Mouse (Mus musculus) Patski (cell line): Measurements from ENCODE around the gene Arsb. TPM values are rescaled to one million over a fixed set of nuclear protein-coding genes. Genes with fewer than 3 reads are reported as not detected.

Experiments
- ATAC-seq: fragments of 100-300 bp; one replicate; pipeline ENCODE4 v1.8.0; 2021
- CTCF ChIA-PET: fragments of 350-600 bp; sonication (Branson Sonifier 250); formaldehyde crosslinking; loops from one replicate; lab custom pipeline; 2022; ENCODE audit warnings: inconsistent platforms; lab: Charles Lee
- POLR2A ChIA-PET: fragments of 350-600 bp; sonication (Branson Sonifier 250); formaldehyde crosslinking; loops from one replicate; lab custom pipeline; 2022; ENCODE audit warnings: antibody characterized with exemption, inconsistent platforms; lab: Charles Lee
- DNase-seq: peaks from one replicate; pipeline ENCODE4 v3.0.0-alpha.2; 2011; ENCODE audit warnings: low read depth, low spot score
- H3K27me3 ChIP-seq: fragments of 371-371 bp; one replicate; pipeline ENCODE4 v1.5.1; 2021
- CTCF ChIP-seq: fragments of 100-300 bp; IDR thresholded peaks from one replicate; pipeline ENCODE4 v1.5.1; 2021
- in situ Hi-C: fragments of 300-500 bp; cut with MboI; formaldehyde crosslinking; loops from 3 replicates; pipeline ENCODE4 v1.11.1; 2018; ENCODE audit warnings: low pct_unique_long_range_greater_than_20kb, mixed read lengths
- polyA plus RNA-seq: library from polyadenylated mRNA; unstranded; gene quantifications from one replicate; pipeline ENCODE4 v1.2.3, GENCODE M21; 2021

Gene Arsb
- polyA plus RNA-seq, 1 experiment from 2014 or later, result 82.1 TPM

DNA sequence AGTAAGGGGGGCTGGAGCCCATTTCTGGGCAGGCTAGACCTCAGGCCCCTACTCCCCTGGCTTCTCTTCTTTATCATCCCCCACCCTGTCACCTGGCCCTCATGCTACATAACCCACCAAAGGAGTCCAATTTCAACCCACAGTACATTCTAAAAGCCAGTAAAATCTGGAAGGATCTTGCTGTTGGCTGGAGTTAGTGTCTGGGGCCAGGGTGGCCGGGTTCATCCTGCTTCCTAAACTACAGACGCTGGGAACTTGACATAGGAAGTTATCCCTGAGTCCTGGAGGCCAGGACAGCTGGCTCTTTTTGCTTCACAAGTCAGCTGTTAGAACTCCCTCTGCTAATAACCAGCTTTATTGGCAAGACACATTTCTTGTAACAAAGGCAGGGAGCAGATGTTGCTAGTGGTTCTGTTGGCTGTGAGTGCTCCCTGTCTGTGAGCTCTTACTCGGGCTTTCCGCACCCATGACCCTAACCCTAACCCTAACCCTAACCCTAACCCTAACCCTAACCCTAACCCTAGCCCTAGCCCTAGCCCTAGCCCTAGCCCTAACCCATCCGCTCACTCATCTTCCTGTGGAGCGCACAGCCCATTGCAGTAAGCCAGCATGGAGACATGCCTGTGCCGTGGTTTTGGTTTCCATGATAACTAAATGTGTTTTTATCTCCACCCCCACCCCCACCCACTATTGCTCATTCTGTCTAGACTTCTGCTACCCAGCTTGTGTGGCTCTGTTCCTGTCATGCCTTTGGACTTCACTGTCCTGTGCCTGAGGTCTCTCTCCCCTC lies 169.5 kb downstream of the Arsb start:
- no peak for ATAC-seq
- no peaks in the 10 kb centered on the region for H3K27me3 ChIP-seq
- POLR2A ChIA-PET, result no interaction called here
- DNase-seq, result no peak
- CTCF ChIA-PET, result interaction anchor here (2.3 kb wide), 1 partner anchor 11 kb away, joined by 6 read pairs; no protein-coding TSS in a partner anchor
- TF ChIP-seq CTCF, result no peak
- in situ Hi-C loops, result no loop called here

DNA sequence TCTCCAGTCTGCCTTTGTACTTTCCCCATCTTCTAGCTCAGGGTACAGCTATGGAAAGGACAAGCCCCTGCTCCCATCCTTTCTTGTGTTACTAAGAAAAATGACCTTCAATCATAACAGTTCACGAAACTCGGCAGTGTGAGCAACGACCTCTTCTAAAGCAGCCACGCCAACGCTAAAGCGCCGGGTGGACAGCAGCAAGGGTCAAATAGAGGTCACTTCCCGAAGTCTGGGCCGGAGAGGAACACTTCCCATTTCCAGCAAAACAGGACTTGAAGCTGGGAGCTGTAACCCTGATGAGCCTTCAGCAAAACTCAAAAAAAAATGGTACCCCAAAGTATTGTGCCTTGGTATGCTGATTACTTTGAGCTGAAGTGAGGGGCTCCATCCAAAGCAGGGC lies 179.6 kb downstream of the Arsb start:
- DNase-seq, result no peak

DNA sequence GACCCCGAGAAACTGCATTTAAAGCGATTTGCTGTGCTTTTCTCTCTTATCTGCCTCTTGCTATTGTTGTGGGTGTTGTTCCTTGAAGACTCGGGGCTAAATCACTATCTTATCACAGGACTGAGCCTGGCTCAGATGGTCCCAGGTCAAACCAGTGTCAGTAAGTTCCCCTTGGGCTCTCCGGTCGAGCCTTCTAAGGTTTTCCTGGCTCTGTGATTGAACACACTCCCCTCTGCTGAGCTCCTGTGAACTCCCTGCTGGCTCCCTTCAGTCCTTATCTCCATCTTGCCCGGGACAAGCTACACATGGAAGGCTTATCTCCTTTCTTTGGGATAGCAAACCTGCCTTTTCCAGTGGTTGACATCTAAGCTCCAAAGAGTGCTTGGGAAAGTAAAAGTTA lies 180.1 kb downstream of the Arsb start:
- no peak for DNase-seq
- ChIA-PET POLR2A (no interaction called here), CTCF (interaction anchor here (1.6 to 2.4 kb wide), 2 partner anchors 10 to 13 kb away, joined by 5 to 6 read pairs; no protein-coding TSS in a partner anchor)
- no peak for ATAC-seq
- in situ Hi-C loops, result no loop called here
- no peaks in the 10 kb centered on the region for H3K27me3 ChIP-seq
- TF ChIP-seq CTCF, result no peak

More for the DNA sequence above, 179.6 kb downstream of the Arsb start:
- H3K27me3 ChIP-seq, result no peaks in the 10 kb centered on the region
- TF ChIP-seq CTCF, result no peak
- CTCF ChIA-PET, result interaction anchor here (2.4 kb wide), 1 partner anchor 9 kb away, joined by 6 read pairs; no protein-coding TSS in a partner anchor
- in situ Hi-C loops, result no loop called here
- no peak for ATAC-seq
- POLR2A ChIA-PET, result no interaction called here

DNA sequence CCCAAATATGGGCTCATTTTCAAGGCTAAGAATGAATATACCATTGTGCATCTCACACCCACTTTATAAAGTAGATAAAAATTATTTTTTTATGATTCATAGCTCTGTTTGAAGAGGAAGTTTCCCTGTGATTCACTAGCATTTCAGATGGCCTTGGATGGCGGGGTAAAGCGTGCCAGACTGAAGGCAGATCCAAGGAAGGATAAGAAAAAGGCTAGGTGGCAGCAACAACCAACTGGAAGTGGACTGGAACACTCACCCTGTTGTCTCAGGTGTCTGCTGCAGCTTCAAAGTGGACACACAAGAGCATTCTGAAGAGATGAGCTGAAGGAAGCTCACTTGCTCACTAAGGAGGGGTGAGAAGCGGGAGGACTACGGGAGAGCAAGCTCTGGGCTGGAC lies 181.0 kb downstream of the Arsb start:
- DNase-seq, result no peak
- no peak for ATAC-seq
- in situ Hi-C loops, result no loop called here
- H3K27me3 ChIP-seq, result no peaks in the 10 kb centered on the region
- ChIA-PET CTCF (interaction anchor here (1.6 to 2.4 kb wide), 2 partner anchors 10 to 12 kb away, joined by 5 to 6 read pairs; no protein-coding TSS in a partner anchor), POLR2A (no interaction called here)
- no peak for TF ChIP-seq CTCF

DNA sequence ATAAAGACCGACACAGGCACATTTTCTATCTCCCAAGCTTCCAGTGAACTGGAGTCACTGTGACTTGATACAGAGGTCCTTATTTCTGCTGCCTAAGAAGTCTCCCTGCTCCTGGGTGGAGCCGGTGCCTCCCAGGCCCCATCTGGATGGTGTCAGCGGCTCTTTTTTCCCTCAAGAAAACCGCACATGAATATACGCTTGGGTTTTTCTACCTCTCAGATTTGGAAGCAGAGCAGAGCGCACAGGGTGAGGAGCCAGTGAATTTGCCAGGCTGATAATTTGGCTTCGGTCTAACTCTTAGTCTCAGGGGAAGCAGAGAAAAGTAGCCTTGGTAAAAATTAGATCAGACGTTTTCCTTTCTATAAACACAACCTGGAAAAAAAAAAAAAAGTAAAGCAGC lies 186.5 kb downstream of the Arsb start:
- ChIA-PET POLR2A (no interaction called here), CTCF (interaction anchor here (1.3 kb wide), 1 partner anchor 12 kb away, joined by 3 read pairs; no protein-coding TSS in a partner anchor)
- H3K27me3 ChIP-seq, result no peaks in the 10 kb centered on the region
- in situ Hi-C loops, result no loop called here
- ATAC-seq (no peak), DNase-seq (no peak)
- TF ChIP-seq CTCF, result no peak

GRCm38 (mm10) chr13:93966271-93966670 lies 194.8 kb downstream of the Arsb start:
- TF ChIP-seq CTCF, result no peak
- in situ Hi-C loops, result no loop called here
- ATAC-seq (no peak), DNase-seq (no peak)
- ChIA-PET CTCF (interaction anchor here (1.7 kb wide), 1 partner anchor 22 kb away, joined by 5 read pairs; no protein-coding TSS in a partner anchor), POLR2A (no interaction called here)
- no peaks in the 10 kb centered on the region for H3K27me3 ChIP-seq

DNA sequence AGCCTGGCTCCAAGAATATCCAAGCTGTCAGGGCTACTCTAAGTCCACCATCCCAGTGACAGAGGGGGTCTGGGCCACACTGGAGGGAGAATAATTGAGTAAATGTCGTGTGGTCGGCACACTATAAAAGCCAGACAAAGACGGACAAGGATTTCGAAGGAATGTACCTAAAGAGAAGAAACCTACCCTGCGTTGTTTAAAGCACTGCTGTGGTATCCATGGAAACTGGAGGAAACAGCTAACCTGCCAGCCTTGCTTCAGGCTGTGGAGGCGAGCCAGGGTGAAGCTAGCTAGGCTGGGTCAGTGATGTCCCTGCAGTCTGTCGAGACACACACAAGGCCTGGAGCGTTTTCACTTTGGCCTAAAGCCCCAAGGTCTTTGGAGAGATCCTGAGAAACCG lies 195.7 kb downstream of the Arsb start:
- ATAC-seq (no peak), DNase-seq (no peak)
- TF ChIP-seq CTCF, result no peak
- in situ Hi-C loops, result no loop called here
- POLR2A ChIA-PET, result no interaction called here
- H3K27me3 ChIP-seq, result no peaks in the 10 kb centered on the region
- CTCF ChIA-PET, result interaction anchor here (1.3 kb wide), 1 partner anchor 8 kb away, joined by 3 read pairs; no protein-coding TSS in a partner anchor

GRCm38 (mm10) chr13:93970115-93970514 lies 198.7 kb downstream of the Arsb start:
- TF ChIP-seq CTCF, result no peak
- POLR2A ChIA-PET, result no interaction called here
- no peak for DNase-seq
- ATAC-seq, result peak; percentile 26
- CTCF ChIA-PET, result interaction anchor here (1.1 kb wide), 1 partner anchor 12 kb away, joined by 3 read pairs; no protein-coding TSS in a partner anchor
- no peaks in the 10 kb centered on the region for H3K27me3 ChIP-seq
- in situ Hi-C loops, result no loop called here

DNA sequence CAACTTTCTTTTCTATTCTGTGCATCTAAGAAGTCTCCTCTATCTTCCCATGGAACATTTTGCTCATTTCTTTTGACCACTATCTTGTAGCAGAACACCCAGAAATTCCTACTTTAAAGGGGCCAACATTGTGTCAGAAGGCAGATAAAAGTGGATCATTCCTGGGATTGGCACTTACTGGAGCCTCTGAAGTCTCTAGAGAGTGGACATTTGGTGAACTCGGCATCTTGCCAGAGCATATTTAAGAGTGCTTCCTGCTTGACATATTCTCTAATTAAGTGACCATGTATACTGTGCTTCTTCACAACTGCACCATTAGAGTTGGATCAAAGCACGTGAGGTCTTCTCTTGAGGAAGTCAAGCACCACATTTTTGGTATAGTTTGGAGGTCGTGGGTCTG lies 201.0 kb downstream of the Arsb start:
- no peaks in the 10 kb centered on the region for H3K27me3 ChIP-seq
- ChIA-PET POLR2A (no interaction called here), CTCF (no interaction called here)
- no peak for TF ChIP-seq CTCF
- DNase-seq, result no peak
- no peak for ATAC-seq
- in situ Hi-C loops, result no loop called here

DNA sequence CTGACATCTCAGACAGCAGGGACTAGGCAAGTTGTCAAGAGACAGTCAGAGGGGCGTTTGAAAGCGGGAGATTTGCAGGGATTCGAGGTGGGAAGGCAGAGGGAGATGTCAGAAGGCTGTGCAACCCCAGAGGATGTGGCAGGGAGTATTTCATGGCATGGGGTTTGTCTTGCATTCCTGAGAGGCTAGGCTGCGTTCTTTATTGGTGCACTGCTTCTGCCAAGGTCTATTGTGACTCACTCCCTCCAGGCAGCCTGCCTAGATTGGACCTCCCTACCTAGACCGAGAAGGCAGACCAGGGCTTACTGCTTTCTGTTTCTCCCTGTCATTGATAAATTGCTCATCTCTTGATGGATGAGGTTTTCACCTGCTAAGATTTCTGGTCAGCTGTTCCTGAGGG lies 204.2 kb downstream of the Arsb start:
- ATAC-seq (no peak), DNase-seq (no peak)
- POLR2A ChIA-PET, result no interaction called here
- CTCF ChIA-PET, result interaction anchor here (0.6 to 1.9 kb wide), 2 partner anchors 13 to 17 kb away, joined by 3 to 5 read pairs; no protein-coding TSS in a partner anchor
- H3K27me3 ChIP-seq, result no peaks in the 10 kb centered on the region
- in situ Hi-C loops, result no loop called here
- TF ChIP-seq CTCF, result no peak
